Mouse (Mus musculus) midbrain, embryonic 11.5 days (tissue): ENCODE measurements around the gene Btbd11. TPM values are rescaled to one million over a fixed set of nuclear protein-coding genes. Genes with fewer than 3 reads are reported as not detected.

Experiments used
- ATAC-seq: fragments of 200-750 bp; cut with Nextera tagmentation; 2 replicates; pipeline ENCODE4 v1.8.0; 2017; ENCODE audit warnings: moderate TSS enrichment, moderate library complexity; ENCODE audit not compliant: low FRiP score
- DNase-seq: peaks from one replicate; pipeline ENCODE4 v3.0.0; 2015; ENCODE audit warnings: low spot score; ENCODE audit errors: missing footprints
- H3K27ac ChIP-seq: fragments of 300-500 bp; sonication (generic); 2 replicates; pipeline ENCODE4 v1.5.1; 2014; ENCODE audit warnings: low read depth, low read length
- H3K27me3 ChIP-seq: fragments of 300-500 bp; sonication (generic); 2 replicates; pipeline ENCODE4 v1.6.1; 2014; ENCODE audit warnings: mild to moderate bottlenecking, low read length, moderate library complexity, mixed read lengths; ENCODE audit not compliant: control insufficient read depth, insufficient read depth
- H3K36me3 ChIP-seq: fragments of 300-500 bp; sonication (generic); 2 replicates; pipeline ENCODE4 v1.6.1; 2014; ENCODE audit warnings: mild to moderate bottlenecking, low read length, moderate library complexity, mixed read lengths; ENCODE audit not compliant: control insufficient read depth, insufficient read depth
- H3K4me1 ChIP-seq: fragments of 300-500 bp; sonication (generic); 2 replicates; pipeline ENCODE4 v1.6.1; 2014; ENCODE audit warnings: low read length; ENCODE audit not compliant: control insufficient read depth, insufficient read depth
- H3K4me2 ChIP-seq: fragments of 300-500 bp; sonication (generic); 2 replicates; pipeline ENCODE4 v1.6.1; 2014; ENCODE audit warnings: mild to moderate bottlenecking, moderate library complexity
- H3K4me3 ChIP-seq: fragments of 300-500 bp; sonication (generic); 2 replicates; pipeline ENCODE4 v1.5.1; 2014; ENCODE audit warnings: low read depth, low read length
- H3K9ac ChIP-seq: fragments of 300-500 bp; sonication (generic); 2 replicates; pipeline ENCODE4 v1.6.1; 2014; ENCODE audit warnings: low read length
- H3K9me3 ChIP-seq: fragments of 300-500 bp; sonication (generic); 2 replicates; pipeline ENCODE4 v1.6.1; 2016; ENCODE audit warnings: low read length; ENCODE audit not compliant: control insufficient read depth
- WGBS: fragments of 180-500 bp; shearing (Covaris S2); extraction: QIAGEN DNeasy Blood & Tissue Kit; methylation state at CpG from one replicate; pipeline ENCODE4 v1.1.7; 2014; 5-methylcytosine and 5-hydroxymethylcytosine counted together
- polyA plus RNA-seq: library from polyadenylated mRNA; unstranded; fragments of >200 nt; fragmentation: Nextera tagmentation; extraction: Ambion mirVana; gene quantifications from 2 replicates; pipeline ENCODE4 v1.2.1, GENCODE M21; 2014

Gene Btbd11
- polyA plus RNA-seq, 1 experiment from 2014 or later, result 8.2 TPM

GRCm38 (mm10) chr10:85393016-85393415 lies 6.4 kb downstream of the Btbd11 start:
- Histone ChIP-seq H3K9ac (no peak overlapping the region), H3K4me1 (peaks cover 11% of the 10 kb centered on the region), H3K4me2 (no peak overlapping the region), H3K36me3 (no peaks in the 10 kb centered on the region), H3K27me3 (peaks cover 4% of the 10 kb centered on the region; the same call in 1 of the 2 replicates), H3K4me3 (no peak overlapping the region), H3K9me3 (no peaks in the 10 kb centered on the region), H3K27ac (no peak overlapping the region)
- 68% methylated on average over 6 of the region's 6 CpGs for whole genome bisulfite sequencing
- DNase-seq, result peak; percentile 70
- no peak for ATAC-seq

- Histone ChIP-seq H3K4me3 (no peak overlapping the region), H3K4me2 (no peak overlapping the region), H3K9ac (no peak overlapping the region), H3K4me1 (peaks cover 6% of the 10 kb centered on the region; the same call in 1 of the 2 replicates), H3K27me3 (no peaks in the 10 kb centered on the region), H3K27ac (peak overlapping the region; percentile 20; the same call in 1 of the 2 replicates), H3K36me3 (no peaks in the 10 kb centered on the region), H3K9me3 (no peaks in the 10 kb centered on the region)
- 61% methylated on average over 4 of the region's 4 CpGs for WGBS
- no peak; the same call in 1 of the 2 replicates for ATAC-seq
- no peak for DNase-seq
Observed at GRCm38 (mm10) chr10:85394558-85394957, 7.9 kb downstream of the Btbd11 start.

- Histone ChIP-seq H3K4me1 (no peaks in the 10 kb centered on the region), H3K36me3 (no peaks in the 10 kb centered on the region), H3K4me3 (no peak overlapping the region), H3K27me3 (no peaks in the 10 kb centered on the region), H3K9me3 (no peaks in the 10 kb centered on the region), H3K9ac (no peak overlapping the region), H3K4me2 (no peak overlapping the region), H3K27ac (no peak overlapping the region)
- no peak for DNase-seq
- no peak for ATAC-seq
- WGBS, result 80% methylated on average over 3 of the region's 3 CpGs
Observed at GRCm38 (mm10) chr10:85411120-85411519, 24.5 kb downstream of the Btbd11 start.

GRCm38 (mm10) chr10:85420851-85421628 lies 34.4 kb downstream of the Btbd11 start:
- Histone ChIP-seq H3K27ac (peak overlapping the region; percentile 61), H3K4me1 (peaks cover 8% of the 10 kb centered on the region), H3K4me2 (no peak overlapping the region), H3K36me3 (no peaks in the 10 kb centered on the region), H3K4me3 (no peak overlapping the region), H3K9ac (no peak overlapping the region), H3K9me3 (no peaks in the 10 kb centered on the region), H3K27me3 (no peaks in the 10 kb centered on the region)
- WGBS, result 54% methylated on average over 15 of the region's 15 CpGs
- ATAC-seq (peak; percentile 84), DNase-seq (peak; percentile 91)

- Histone ChIP-seq H3K27me3 (no peaks in the 10 kb centered on the region), H3K9ac (no peak overlapping the region), H3K4me3 (no peak overlapping the region), H3K27ac (peak overlapping the region; percentile 61), H3K36me3 (no peaks in the 10 kb centered on the region), H3K9me3 (no peaks in the 10 kb centered on the region), H3K4me1 (peaks cover 8% of the 10 kb centered on the region), H3K4me2 (no peak overlapping the region)
- 64% methylated on average over 4 of the region's 4 CpGs for WGBS
- peak; percentile 70 for ATAC-seq
- peak; percentile 59 for DNase-seq
Observed at GRCm38 (mm10) chr10:85421629-85422012, 35.0 kb downstream of the Btbd11 start.

GRCm38 (mm10) chr10:85425756-85426155 lies 39.1 kb downstream of the Btbd11 start:
- no peaks in the 10 kb centered on the region for H3K9me3 ChIP-seq
- no peak overlapping the region for H3K4me3 ChIP-seq
- H3K9ac ChIP-seq, result no peak overlapping the region
- WGBS, result 74% methylated on average over 2 of the region's 2 CpGs
- ATAC-seq (no peak), DNase-seq (no peak)
- no peak overlapping the region for H3K4me2 ChIP-seq
- H3K4me1 ChIP-seq, result peaks cover 8% of the 10 kb centered on the region
- no peak overlapping the region for H3K27ac ChIP-seq
- no peaks in the 10 kb centered on the region for H3K27me3 ChIP-seq
- no peaks in the 10 kb centered on the region for H3K36me3 ChIP-seq

GRCm38 (mm10) chr10:85437217-85437616 lies 50.6 kb downstream of the Btbd11 start:
- H3K36me3 ChIP-seq, result no peaks in the 10 kb centered on the region
- WGBS, result 81% methylated on average over 3 of the region's 3 CpGs
- H3K9ac ChIP-seq, result no peak overlapping the region
- H3K4me1 ChIP-seq, result no peaks in the 10 kb centered on the region
- H3K4me2 ChIP-seq, result no peak overlapping the region
- H3K27ac ChIP-seq, result no peak overlapping the region
- H3K9me3 ChIP-seq, result no peaks in the 10 kb centered on the region
- H3K27me3 ChIP-seq, result no peaks in the 10 kb centered on the region
- DNase-seq, result peak; percentile 14
- no peak for ATAC-seq
- H3K4me3 ChIP-seq, result no peak overlapping the region

GRCm38 (mm10) chr10:85443371-85443770 lies 56.8 kb downstream of the Btbd11 start:
- H3K4me1 ChIP-seq, result no peaks in the 10 kb centered on the region
- H3K9ac ChIP-seq, result no peak overlapping the region
- no peaks in the 10 kb centered on the region for H3K27me3 ChIP-seq
- no peaks in the 10 kb centered on the region for H3K36me3 ChIP-seq
- no peak overlapping the region for H3K4me3 ChIP-seq
- DNase-seq (no peak), ATAC-seq (no peak)
- no peak overlapping the region for H3K27ac ChIP-seq
- WGBS, result 90% methylated on average over 3 of the region's 3 CpGs
- no peaks in the 10 kb centered on the region for H3K9me3 ChIP-seq
- H3K4me2 ChIP-seq, result no peak overlapping the region

GRCm38 (mm10) chr10:85445891-85446290 lies 59.3 kb downstream of the Btbd11 start:
- no peak overlapping the region for H3K9ac ChIP-seq
- no peak overlapping the region for H3K27ac ChIP-seq
- no peak overlapping the region for H3K4me2 ChIP-seq
- no peak for ATAC-seq
- DNase-seq, result no peak
- no peaks in the 10 kb centered on the region for H3K4me1 ChIP-seq
- 88% methylated on average over 3 of the region's 3 CpGs for WGBS
- H3K4me3 ChIP-seq, result no peak overlapping the region
- H3K9me3 ChIP-seq, result no peaks in the 10 kb centered on the region
- H3K36me3 ChIP-seq, result no peaks in the 10 kb centered on the region
- no peaks in the 10 kb centered on the region for H3K27me3 ChIP-seq
